Mouse (Mus musculus) kidney, postnatal 0 days (tissue): Measurements from ENCODE around the gene Ccno. TPM values are rescaled to one million over a fixed set of nuclear protein-coding genes. Genes with fewer than 3 reads are reported as not detected.
A peak's percentile ranks its signal among the peaks of the same experiment; 100 is the strongest.
"Not testable (repeated sequence)": the region's sequence is repeated elsewhere in the genome, so short reads cannot be mapped to it uniquely, and the experiment has no call there.

Experiments
- ATAC-seq: fragments of 200-750 bp; cut with Nextera tagmentation; replicated peaks from 2 replicates; pipeline ENCODE4 v1.8.0; 2017; ENCODE audit warnings: low read depth, moderate number of reproducible peaks, moderate TSS enrichment, moderate library complexity; ENCODE audit not compliant: low FRiP score
- DNase-seq: peaks from one replicate; pipeline ENCODE4 v3.0.0-alpha.2; 2016; ENCODE audit warnings: low spot score
- H3K27ac ChIP-seq: fragments of 300-500 bp; sonication (generic); 2 replicates; pipeline ENCODE4 v1.5.1; 2014; ENCODE audit warnings: mild to moderate bottlenecking
- H3K27me3 ChIP-seq: fragments of 300-500 bp; sonication (generic); 2 replicates; pipeline ENCODE4 v1.6.1; 2014; ENCODE audit warnings: low read length, mixed read lengths; ENCODE audit not compliant: insufficient read depth
- H3K36me3 ChIP-seq: fragments of 300-500 bp; sonication (generic); 2 replicates; pipeline ENCODE4 v1.6.1; 2014; ENCODE audit warnings: low read length, mixed read lengths; ENCODE audit not compliant: insufficient read depth
- H3K4me1 ChIP-seq: fragments of 300-500 bp; sonication (generic); replicated peaks from 2 replicates; pipeline ENCODE4 v1.6.1; 2014; ENCODE audit warnings: antibody characterized with exemption, low read length, mixed read lengths; ENCODE audit not compliant: insufficient read depth
- H3K4me2 ChIP-seq: fragments of 300-500 bp; sonication (generic); 2 replicates; pipeline ENCODE4 v1.6.1; 2014; ENCODE audit warnings: mild to moderate bottlenecking, low read length, moderate library complexity, mixed read lengths
- H3K4me3 ChIP-seq: fragments of 300-500 bp; sonication (generic); replicated peaks from 2 replicates; pipeline ENCODE4 v1.5.1; 2014; ENCODE audit warnings: low read depth, low read length
- H3K9ac ChIP-seq: fragments of 300-500 bp; sonication (generic); 2 replicates; pipeline ENCODE4 v1.6.1; 2014; ENCODE audit warnings: low read depth, low read length
- H3K9me3 ChIP-seq: fragments of 300-500 bp; sonication (generic); replicated peaks from 2 replicates; pipeline ENCODE4 v1.6.1; 2016; ENCODE audit warnings: low read length, inconsistent platforms, mixed read lengths
- CTCF ChIP-seq: IDR thresholded peaks from 2 replicates; pipeline ENCODE4 v1.5.1; 2016; ENCODE audit warnings: antibody characterized with exemption, low read depth, mild to moderate bottlenecking, moderate library complexity
- WGBS: fragments of 180-500 bp; shearing (Covaris S2); extraction: QIAGEN DNeasy Blood & Tissue Kit; methylation state at CpG from one replicate; pipeline ENCODE4 v1.1.7; 2014; 5-methylcytosine and 5-hydroxymethylcytosine counted together
- polyA plus RNA-seq: library from polyadenylated mRNA; unstranded; fragments of >200 nt; fragmentation: Nextera tagmentation; extraction: Ambion mirVana; gene quantifications from 2 replicates; pipeline ENCODE4 v1.2.1, GENCODE M21; 2015

Gene Ccno
- polyA plus RNA-seq, 1 experiment from 2014 or later, result 0.29 TPM

DNA sequence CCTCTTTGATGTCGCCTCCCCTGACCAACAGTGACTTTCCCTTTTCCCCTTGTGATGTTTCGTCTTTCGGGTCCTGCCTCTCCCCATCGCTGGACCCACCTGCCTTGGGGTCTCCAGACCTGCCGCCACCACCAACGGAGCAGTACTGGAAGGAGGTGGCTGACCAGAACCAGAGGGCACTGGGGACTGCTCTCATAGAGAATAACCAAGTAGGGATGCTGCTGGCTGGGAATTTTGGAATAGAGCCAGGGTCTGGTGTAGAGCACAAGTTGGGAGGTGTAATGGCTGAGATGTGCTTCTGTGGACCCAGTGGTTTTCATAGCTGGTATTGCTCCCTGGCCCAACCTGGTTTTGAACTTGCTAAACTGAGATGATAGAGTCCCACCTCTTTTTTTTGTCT, 9.8 kb downstream of the Ccno start:
- ATAC-seq (no peak), DNase-seq (no peak)
- no peaks in the 10 kb centered on the region for H3K36me3 ChIP-seq
- no peak for TF ChIP-seq CTCF
- no peaks in the 10 kb centered on the region for H3K9me3 ChIP-seq
- no peak overlapping the region for H3K4me2 ChIP-seq
- 75% methylated on average over 6 of the region's 6 CpGs for WGBS
- peaks cover 18% of the 10 kb centered on the region; the same call in 1 of the 2 replicates for H3K4me1 ChIP-seq
- H3K27me3 ChIP-seq, result peaks cover 66% of the 10 kb centered on the region
- no peak overlapping the region for H3K4me3 ChIP-seq
- no peak overlapping the region for H3K9ac ChIP-seq
- no peak overlapping the region for H3K27ac ChIP-seq

DNA sequence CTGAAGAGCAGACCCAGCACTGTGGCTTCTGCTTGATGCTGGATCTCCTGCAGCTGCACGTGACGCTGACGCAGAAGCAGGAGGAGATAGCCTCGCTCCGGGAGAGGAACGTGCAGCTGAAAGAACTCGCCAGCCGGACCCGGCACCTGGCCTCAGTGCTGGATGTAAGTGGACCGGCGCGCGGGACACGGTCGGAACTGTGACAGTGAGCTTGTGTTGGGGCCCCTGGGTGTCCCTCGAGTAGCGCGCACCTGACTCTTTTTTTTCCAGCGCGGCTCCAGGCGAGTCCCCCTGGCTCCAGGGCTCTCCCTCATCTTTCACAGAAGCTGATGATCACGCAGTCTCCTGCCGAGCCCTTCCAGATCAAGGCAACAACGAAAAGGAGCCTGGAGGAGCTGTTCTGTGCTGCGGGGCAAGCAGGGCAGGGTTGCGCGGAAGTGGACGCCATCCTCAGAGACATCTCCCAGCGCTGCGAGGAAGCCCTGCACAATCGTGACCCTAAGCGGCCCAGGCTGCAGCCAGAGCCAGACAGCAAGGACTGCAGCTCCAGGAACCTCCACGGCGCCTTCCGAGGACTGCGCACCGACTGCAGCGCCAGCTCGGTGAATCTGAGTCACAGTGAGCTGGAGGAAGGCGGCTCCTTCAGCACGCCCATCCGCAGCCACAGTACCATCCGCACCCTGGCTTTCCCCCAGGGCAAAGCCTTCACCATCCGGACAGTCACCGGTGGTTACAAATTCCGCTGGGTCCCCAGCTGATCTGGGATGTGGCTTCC, 11.0 kb downstream of the Ccno start:
- ATAC-seq (no peak), DNase-seq (peak; percentile 39)
- H3K9me3 ChIP-seq, result no peaks in the 10 kb centered on the region
- H3K4me3 ChIP-seq, result peak overlapping the region; percentile 31
- H3K9ac ChIP-seq, result peak overlapping the region; percentile 18; the same call in 1 of the 2 replicates
- H3K27ac ChIP-seq, result no peak overlapping the region
- no peaks in the 10 kb centered on the region for H3K36me3 ChIP-seq
- peaks cover 56% of the 10 kb centered on the region for H3K27me3 ChIP-seq
- H3K4me1 ChIP-seq, result peaks cover 16% of the 10 kb centered on the region; the same call in 1 of the 2 replicates
- H3K4me2 ChIP-seq, result peak overlapping the region; percentile 75
- WGBS, result under 1% methylated on average over 46 of the region's 46 CpGs
- no peak for TF ChIP-seq CTCF

DNA sequence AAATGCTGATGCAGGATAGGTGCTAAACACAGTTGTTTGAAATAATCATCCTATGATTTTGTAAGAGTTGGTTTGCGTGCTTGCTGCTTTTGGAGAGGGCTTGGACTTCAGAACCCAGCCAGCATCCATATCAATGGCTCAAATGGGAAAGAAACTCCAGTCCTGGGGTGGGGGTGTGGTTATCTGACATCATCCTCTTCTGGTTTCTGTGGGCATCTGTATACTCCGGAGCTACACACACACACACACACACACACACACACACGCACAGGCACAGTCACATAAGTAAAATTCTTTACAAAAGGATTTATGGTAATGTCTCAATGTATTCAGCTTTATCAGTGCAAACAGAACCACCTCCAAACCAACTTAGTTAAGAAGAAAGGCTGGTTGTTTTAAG, 12.5 kb downstream of the Ccno start:
- DNase-seq, result no peak
- H3K36me3 ChIP-seq, result no peaks in the 10 kb centered on the region
- H3K4me2 ChIP-seq, result no peak overlapping the region
- H3K4me3 ChIP-seq, result no peak overlapping the region
- no peak for TF ChIP-seq CTCF
- H3K9ac ChIP-seq, result no peak overlapping the region
- ATAC-seq, result no peak
- H3K27ac ChIP-seq, result no peak overlapping the region
- peaks cover 42% of the 10 kb centered on the region for H3K27me3 ChIP-seq
- H3K9me3 ChIP-seq, result no peaks in the 10 kb centered on the region
- H3K4me1 ChIP-seq, result 0 out of 2 replicates have a peak, but pooled peaks cover 8% of the 10 kb centered on the region
- WGBS, result 69% methylated on average over 3 of the region's 3 CpGs

DNA sequence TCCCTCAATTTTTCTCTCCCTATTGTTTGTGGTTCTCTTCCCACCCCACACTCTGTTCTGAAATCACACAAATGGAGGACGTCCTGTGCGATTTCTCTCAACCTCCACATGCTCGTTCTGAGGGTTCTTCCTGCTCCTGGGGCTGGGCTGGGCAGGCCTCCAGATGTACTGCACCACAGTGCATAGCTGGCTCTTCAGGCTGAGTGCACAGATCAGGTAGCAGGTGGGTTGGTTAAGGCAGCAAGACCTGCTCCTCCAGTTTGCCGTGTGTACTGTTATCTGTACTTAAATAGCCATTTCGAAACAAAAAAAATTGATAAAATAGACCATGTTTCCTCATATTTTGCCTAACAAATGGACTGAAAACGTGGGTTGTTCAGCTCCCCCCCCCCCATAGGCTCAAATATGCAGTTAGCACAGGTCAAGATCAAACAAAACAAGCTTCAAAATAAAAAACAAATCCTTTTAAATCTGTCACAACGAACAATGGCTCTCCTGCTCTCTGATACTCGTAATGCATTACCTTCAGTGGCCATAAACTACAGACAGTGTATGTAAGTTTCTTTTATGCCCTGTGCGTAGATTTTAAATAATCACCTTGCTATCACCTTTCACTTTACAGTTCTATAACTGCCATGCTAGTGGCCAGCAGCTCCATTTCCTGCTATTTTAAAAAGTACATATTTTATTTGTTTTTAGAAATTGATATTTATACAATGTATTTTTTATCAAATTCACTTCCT, 13.1 kb downstream of the Ccno start:
- ATAC-seq (no peak), DNase-seq (no peak)
- 63% methylated on average over 9 of the region's 9 CpGs for WGBS
- H3K4me3 ChIP-seq, result no peak overlapping the region
- no peak for TF ChIP-seq CTCF
- no peaks in the 10 kb centered on the region for H3K9me3 ChIP-seq
- peaks cover 38% of the 10 kb centered on the region for H3K27me3 ChIP-seq
- H3K4me1 ChIP-seq, result 0 out of 2 replicates have a peak, but pooled peaks cover 8% of the 10 kb centered on the region
- no peak overlapping the region for H3K27ac ChIP-seq
- no peak overlapping the region for H3K9ac ChIP-seq
- H3K4me2 ChIP-seq, result no peak overlapping the region
- H3K36me3 ChIP-seq, result no peaks in the 10 kb centered on the region

DNA sequence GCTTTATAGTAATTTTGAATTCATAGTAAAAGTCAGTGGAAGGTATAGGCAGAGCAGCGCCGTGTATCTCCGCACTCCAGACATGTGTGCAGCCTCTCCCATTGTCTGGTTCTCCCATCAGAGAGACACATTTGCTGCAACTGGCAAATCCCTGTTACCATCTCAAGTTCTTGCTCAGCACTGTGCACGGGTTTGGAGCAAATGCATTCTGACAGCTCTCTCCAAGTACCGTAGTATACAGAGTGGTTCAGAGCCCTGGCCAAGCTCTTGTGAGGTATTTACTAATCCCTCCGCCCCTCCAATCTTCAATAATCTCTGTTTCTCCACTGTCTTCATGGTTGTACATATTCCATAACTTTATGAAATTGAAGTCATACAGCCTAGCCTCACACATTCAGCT, 25.1 kb downstream of the Ccno start:
- 79% methylated on average over 6 of the region's 6 CpGs for WGBS
- Histone ChIP-seq H3K27me3 (no peaks in the 10 kb centered on the region), H3K9me3 (no peaks in the 10 kb centered on the region), H3K4me3 (no peak overlapping the region), H3K4me2 (peak overlapping the region; percentile 54), H3K9ac (no peak overlapping the region), H3K27ac (no peak overlapping the region), H3K4me1 (no peaks in the 10 kb centered on the region), H3K36me3 (no peaks in the 10 kb centered on the region)
- ATAC-seq (no peak), DNase-seq (no peak)
- TF ChIP-seq CTCF, result no peak

DNA sequence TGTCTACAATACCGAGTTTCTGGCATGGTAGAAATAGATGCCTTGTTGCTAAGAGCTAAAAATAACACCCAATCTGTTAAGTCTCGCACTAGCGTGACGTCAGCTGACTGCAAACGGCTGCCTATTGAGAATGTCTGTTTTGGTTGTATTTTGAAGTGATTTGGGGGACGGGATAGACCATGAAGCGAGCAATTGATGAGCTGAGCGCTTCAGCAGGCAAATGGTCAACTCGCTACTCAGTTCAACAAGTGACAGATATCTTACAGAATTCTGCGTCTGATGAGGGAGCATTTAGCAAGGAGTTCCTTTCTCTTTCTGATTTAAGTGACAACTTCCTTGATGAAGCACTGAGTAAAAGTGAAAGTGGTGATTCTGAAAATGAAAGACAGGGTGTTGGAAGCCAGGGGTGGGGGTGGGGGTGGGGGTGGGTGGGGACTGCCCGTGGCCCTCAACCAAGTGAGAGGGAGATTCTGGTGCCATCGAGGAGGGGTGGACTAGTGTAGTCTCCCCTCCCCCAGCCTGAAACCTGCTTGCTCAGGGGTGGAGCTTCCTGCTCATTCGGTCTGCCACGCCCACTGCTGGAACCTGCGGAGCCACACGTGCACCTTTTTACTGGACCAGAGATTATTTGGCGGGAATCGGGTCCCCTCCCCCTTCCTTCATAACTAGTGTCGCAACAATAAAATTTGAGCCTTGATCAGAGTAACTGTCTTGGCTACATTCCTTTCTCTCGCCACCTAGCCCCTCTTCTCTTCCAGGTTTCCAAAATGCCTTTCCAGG, 25.8 kb downstream of the Ccno start:
- H3K27ac ChIP-seq, ATAC-seq, DNase-seq, H3K27me3 ChIP-seq, H3K9me3 ChIP-seq, H3K36me3 ChIP-seq, H3K4me1 ChIP-seq, H3K9ac ChIP-seq: not testable (repeated sequence)
- peak overlapping the region; percentile 54 for H3K4me2 ChIP-seq
- WGBS, result 37% methylated on average over 18 of the region's 20 CpGs
- peak overlapping the region; percentile 31 for H3K4me3 ChIP-seq
